Mouse (Mus musculus) adrenal gland, adult 18-20 months (tissue): ENCODE results near the gene Gm8094. TPM values are rescaled to one million over a fixed set of nuclear protein-coding genes. Genes with fewer than 3 reads are reported as not detected.
"Not testable (repeated sequence)": the region's sequence is repeated elsewhere in the genome, so short reads cannot be mapped to it uniquely, and the experiment has no call there.

Source experiments
- DNase-seq, 2 experiments: peaks; one replicate each; pipeline ENCODE4 v3.0.0; 2021 to 2022; ENCODE audit warnings: low spot score in 2 of 2
- long read RNA-seq, 2 experiments: library from polyadenylated mRNA; stranded (forward); transcript quantifications; one replicate each; pipeline ENCODE4 v2.0.0; 2021
- total RNA-seq, 2 experiments: library from RNA; stranded (reverse); gene quantifications; 1 replicate in 1 of 2; 2 replicates in 1 of 2; pipeline ENCODE4 v1.2.3; 2021

Gene Gm8094
- not detected for total RNA-seq
- long read RNA-seq, experiment 1 = 0 reads
- long read RNA-seq, experiment 2 = 0 reads

GRCm38 (mm10) chr14:43076543-43076942 lies at the start of gene Gm8094:
TSS of gene Gm8094 (minus strand) at chr14:43076643.
- DNase-seq = not testable (repeated sequence)

- not testable (repeated sequence) for DNase-seq
These were observed 43.2 kb upstream of the Gm8094 start for GRCm38 (mm10) chr14:43119673-43120072.

- not testable (repeated sequence) for DNase-seq
These were observed 23.9 kb upstream of the Gm8094 start, which contains the start of gene Gm8104 for GRCm38 (mm10) chr14:43100301-43100700. TSS of gene Gm8104 (plus strand) at chr14:43100601.

GRCm38 (mm10) chr14:43089103-43089919 lies 12.9 kb upstream of the Gm8094 start:
- DNase-seq = not testable (repeated sequence)

- peak; percentile 36 to 52 for DNase-seq
These were observed 8.7 kb upstream of the Gm8094 start for GRCm38 (mm10) chr14:43084936-43085730.

GRCm38 (mm10) chr14:43060179-43060578 lies 16.3 kb downstream of the Gm8094 start:
- DNase-seq = not testable (repeated sequence)

- not testable (repeated sequence) for DNase-seq
These were observed 18.4 kb downstream of the Gm8094 start for GRCm38 (mm10) chr14:43058063-43058462.

Other genes with a start within 250 kb of the Gm8094 start
- gene Gm21977, start 223.2 kb downstream of the Gm8094 start, total RNA-seq = not detected
- gene Gm8082, start 83.0 kb downstream of the Gm8094 start, total RNA-seq = not detected
- gene Gm10376, start 61.0 kb downstream of the Gm8094 start, total RNA-seq = not detected
- gene Gm8104, start 24.0 kb upstream of the Gm8094 start, total RNA-seq = not detected
- not detected for gene Gm7233, start 103.2 kb upstream of the Gm8094 start, total RNA-seq
- gene Gm8122, start 158.7 kb upstream of the Gm8094 start, total RNA-seq = not detected
- not detected for gene Gm8126, start 182.0 kb upstream of the Gm8094 start, total RNA-seq
- gene Gm9732, start 198.4 kb upstream of the Gm8094 start, total RNA-seq = not detected
- not detected for gene Gm8127, start 217.2 kb upstream of the Gm8094 start, total RNA-seq